Mouse (Mus musculus) liver, embryonic 13.5 days (tissue): ENCODE measurements around the gene Nmb. TPM values are rescaled to one million over a fixed set of nuclear protein-coding genes. Genes with fewer than 3 reads are reported as not detected.
A peak's percentile ranks its signal among the peaks of the same experiment; 100 is the strongest.

Source experiments
- ATAC-seq: fragments of 200-750 bp; cut with Nextera tagmentation; 2 replicates; pipeline ENCODE4 v1.8.0; 2017; ENCODE audit warnings: low read depth, mild to moderate bottlenecking, moderate number of reproducible peaks, moderate library complexity
- DNase-seq: peaks from one replicate; pipeline ENCODE4 v3.0.0; 2022
- H3K27ac ChIP-seq: fragments of 300-500 bp; sonication (generic); 2 replicates; pipeline ENCODE4 v1.5.1; 2015; ENCODE audit warnings: moderate library complexity, mild to moderate bottlenecking, inconsistent platforms
- H3K27me3 ChIP-seq: fragments of 300-500 bp; sonication (generic); 2 replicates; pipeline ENCODE4 v1.6.1; 2015; ENCODE audit warnings: mild to moderate bottlenecking, inconsistent platforms
- H3K36me3 ChIP-seq: fragments of 300-500 bp; sonication (generic); 2 replicates; pipeline ENCODE4 v1.6.1; 2015; ENCODE audit warnings: mild to moderate bottlenecking, inconsistent platforms
- H3K4me1 ChIP-seq: fragments of 300-500 bp; sonication (generic); replicated peaks from 2 replicates; pipeline ENCODE4 v1.6.1; 2015; ENCODE audit warnings: inconsistent platforms
- H3K4me2 ChIP-seq: fragments of 300-500 bp; sonication (generic); 2 replicates; pipeline ENCODE4 v1.6.1; 2015; ENCODE audit warnings: inconsistent platforms, mild to moderate bottlenecking, moderate library complexity
- H3K4me3 ChIP-seq: fragments of 300-500 bp; sonication (generic); replicated peaks from 2 replicates; pipeline ENCODE4 v1.5.1; 2015; ENCODE audit warnings: mild to moderate bottlenecking, inconsistent platforms
- H3K9ac ChIP-seq: fragments of 300-500 bp; sonication (generic); 2 replicates; pipeline ENCODE4 v1.6.1; 2015; ENCODE audit warnings: mild to moderate bottlenecking, inconsistent platforms
- H3K9me3 ChIP-seq: fragments of 300-500 bp; sonication (generic); replicated peaks from 2 replicates; pipeline ENCODE4 v1.6.1; 2016; ENCODE audit warnings: inconsistent platforms
- WGBS: fragments of 180-500 bp; shearing (Covaris S2); methylation state at CpG from one replicate; pipeline ENCODE4 v1.1.7; 2015; ENCODE audit not compliant: insufficient replicate concordance; 5-methylcytosine and 5-hydroxymethylcytosine counted together
- polyA plus RNA-seq: library from polyadenylated mRNA; unstranded; fragments of >200 nt; fragmentation: Nextera tagmentation; extraction: Ambion mirVana; gene quantifications from 2 replicates; pipeline ENCODE4 v1.2.1, GENCODE M21; 2015

The Nmb gene
- polyA plus RNA-seq, 1 experiment from 2014 or later, result 1.5 TPM

GRCm38 (mm10) chr7:80923165-80923564 lies 18.3 kb upstream of the Nmb start:
- WGBS, result 81% methylated on average over 2 of the region's 2 CpGs
- no peaks in the 10 kb centered on the region for H3K9me3 ChIP-seq
- ATAC-seq (no peak), DNase-seq (no peak)
- H3K27me3 ChIP-seq, result no peaks in the 10 kb centered on the region
- H3K4me2 ChIP-seq, result no peak overlapping the region
- no peak overlapping the region for H3K4me3 ChIP-seq
- peaks cover 68% of the 10 kb centered on the region for H3K36me3 ChIP-seq
- H3K27ac ChIP-seq, result no peak overlapping the region
- H3K4me1 ChIP-seq, result peaks cover 21% of the 10 kb centered on the region
- no peak overlapping the region for H3K9ac ChIP-seq

GRCm38 (mm10) chr7:80919647-80920008 lies 14.8 kb upstream of the Nmb start:
- peaks cover 22% of the 10 kb centered on the region for H3K4me1 ChIP-seq

GRCm38 (mm10) chr7:80918982-80919646 lies 14.2 kb upstream of the Nmb start:
- Histone ChIP-seq H3K4me3 (no peak overlapping the region), H3K9me3 (no peaks in the 10 kb centered on the region), H3K4me2 (no peak overlapping the region), H3K4me1 (peaks cover 22% of the 10 kb centered on the region), H3K27ac (no peak overlapping the region; the same call in 1 of the 2 replicates), H3K27me3 (no peaks in the 10 kb centered on the region), H3K36me3 (peaks cover 69% of the 10 kb centered on the region), H3K9ac (no peak overlapping the region)
- peak; percentile 59 for ATAC-seq
- WGBS, result 23% methylated on average over 8 of the region's 8 CpGs
- no peak for DNase-seq

More at GRCm38 (mm10) chr7:80919647-80920008, 14.8 kb upstream of the Nmb start:
- H3K4me3 ChIP-seq, result no peak overlapping the region
- no peak overlapping the region for H3K27ac ChIP-seq
- H3K9me3 ChIP-seq, result no peaks in the 10 kb centered on the region
- ATAC-seq (no peak), DNase-seq (no peak)
- no peaks in the 10 kb centered on the region for H3K27me3 ChIP-seq
- no peak overlapping the region for H3K9ac ChIP-seq
- no peak overlapping the region for H3K4me2 ChIP-seq
- WGBS, result 63% methylated on average over 5 of the region's 5 CpGs
- H3K36me3 ChIP-seq, result peaks cover 69% of the 10 kb centered on the region

DNA sequence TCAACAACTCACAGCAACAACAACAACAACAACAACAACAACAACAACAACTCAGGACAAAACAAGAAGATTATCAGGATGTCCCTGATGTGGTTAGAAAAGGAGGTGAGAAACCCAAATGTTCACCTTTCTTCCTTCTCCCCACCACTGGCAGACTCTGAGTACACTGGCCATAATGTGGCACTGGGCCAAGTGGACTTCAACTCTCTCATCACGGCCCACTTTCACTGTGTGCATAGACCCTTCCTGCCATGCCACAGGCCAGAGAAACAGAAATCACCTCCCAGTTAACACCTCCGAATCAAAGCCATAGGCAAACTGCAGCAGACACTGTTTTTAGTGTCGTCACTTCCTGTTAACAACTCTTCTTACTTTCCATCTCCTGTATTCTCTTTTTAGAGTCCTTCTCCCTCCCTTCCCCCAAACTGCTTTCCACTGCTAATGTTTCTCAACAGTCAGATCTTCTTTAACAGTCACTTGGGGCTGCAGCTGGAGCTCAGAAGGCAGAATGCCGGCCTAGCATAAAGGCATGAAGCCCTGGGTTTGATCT lies 13.1 kb upstream of the Nmb start:
- Histone ChIP-seq H3K4me3 (no peak overlapping the region), H3K9ac (no peak overlapping the region), H3K36me3 (peaks cover 76% of the 10 kb centered on the region), H3K9me3 (no peaks in the 10 kb centered on the region), H3K27me3 (no peaks in the 10 kb centered on the region), H3K4me1 (peaks cover 22% of the 10 kb centered on the region), H3K4me2 (no peak overlapping the region), H3K27ac (no peak overlapping the region)
- ATAC-seq (no peak), DNase-seq (no peak)
- WGBS, result 75% methylated on average over 4 of the region's 4 CpGs

DNA sequence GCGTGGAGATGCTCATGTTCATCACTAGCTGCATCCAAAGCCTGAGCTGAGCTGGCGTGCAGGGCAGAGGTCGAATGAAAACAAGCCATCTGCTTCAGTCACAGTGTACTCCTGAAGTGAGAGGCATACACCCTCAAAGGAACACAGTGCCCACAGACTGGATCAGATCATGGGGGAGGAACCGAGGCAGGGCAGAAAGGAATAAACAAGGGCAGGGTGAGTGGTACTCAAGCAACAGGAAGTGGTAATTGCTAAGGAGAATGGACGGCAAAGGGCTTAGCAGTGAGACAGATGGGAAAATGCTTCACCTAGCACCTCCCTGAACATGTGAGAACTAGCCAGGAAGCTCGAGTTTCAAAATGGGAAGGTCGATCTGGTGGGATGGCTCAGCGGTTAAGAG lies 7.6 kb upstream of the Nmb start:
- Histone ChIP-seq H3K4me1 (no peaks in the 10 kb centered on the region), H3K9me3 (no peaks in the 10 kb centered on the region), H3K9ac (no peak overlapping the region), H3K36me3 (peaks cover 71% of the 10 kb centered on the region), H3K4me2 (no peak overlapping the region), H3K4me3 (no peak overlapping the region), H3K27ac (no peak overlapping the region), H3K27me3 (no peaks in the 10 kb centered on the region)
- ATAC-seq, result no peak
- DNase-seq, result no peak
- 79% methylated on average over 8 of the region's 8 CpGs for WGBS

DNA sequence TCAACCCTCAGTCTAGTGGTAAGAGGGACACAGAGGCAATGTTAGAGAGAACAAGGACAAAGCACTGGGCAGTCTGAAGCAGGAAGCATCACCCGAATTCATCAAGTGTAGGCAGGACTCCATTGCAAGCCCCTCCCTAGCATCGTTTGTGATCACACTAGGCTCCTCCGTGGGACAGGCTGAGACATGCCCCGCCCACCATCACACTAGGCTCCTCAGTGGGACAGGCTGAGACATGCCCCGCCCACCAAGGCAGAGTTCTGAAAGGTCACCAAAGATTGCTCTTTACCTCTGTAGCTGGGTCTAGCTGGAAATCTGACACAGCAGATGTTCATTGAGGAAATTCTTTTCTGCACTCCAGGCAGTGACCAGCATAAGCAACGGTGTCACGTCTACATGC lies 6.2 kb upstream of the Nmb start:
- H3K9me3 ChIP-seq, result no peaks in the 10 kb centered on the region
- no peaks in the 10 kb centered on the region for H3K27me3 ChIP-seq
- H3K9ac ChIP-seq, result no peak overlapping the region
- no peaks in the 10 kb centered on the region for H3K4me1 ChIP-seq
- 64% methylated on average over 7 of the region's 7 CpGs for WGBS
- H3K4me3 ChIP-seq, result no peak overlapping the region
- no peak for ATAC-seq
- peak; percentile 32 for DNase-seq
- H3K36me3 ChIP-seq, result peaks cover 57% of the 10 kb centered on the region
- no peak overlapping the region for H3K27ac ChIP-seq
- no peak overlapping the region for H3K4me2 ChIP-seq

GRCm38 (mm10) chr7:80903625-80904422 lies 1.1 kb downstream of the Nmb start:
- H3K4me2 ChIP-seq, result peak overlapping the region; percentile 88
- no peaks in the 10 kb centered on the region for H3K9me3 ChIP-seq
- 77% methylated on average over 11 of the region's 11 CpGs for WGBS
- no peak overlapping the region for H3K9ac ChIP-seq
- H3K36me3 ChIP-seq, result peaks cover 7% of the 10 kb centered on the region
- H3K4me1 ChIP-seq, result peaks cover 45% of the 10 kb centered on the region
- DNase-seq, result no peak
- H3K27ac ChIP-seq, result no peak overlapping the region
- H3K4me3 ChIP-seq, result no peak overlapping the region
- ATAC-seq, result no peak
- H3K27me3 ChIP-seq, result no peaks in the 10 kb centered on the region

DNA sequence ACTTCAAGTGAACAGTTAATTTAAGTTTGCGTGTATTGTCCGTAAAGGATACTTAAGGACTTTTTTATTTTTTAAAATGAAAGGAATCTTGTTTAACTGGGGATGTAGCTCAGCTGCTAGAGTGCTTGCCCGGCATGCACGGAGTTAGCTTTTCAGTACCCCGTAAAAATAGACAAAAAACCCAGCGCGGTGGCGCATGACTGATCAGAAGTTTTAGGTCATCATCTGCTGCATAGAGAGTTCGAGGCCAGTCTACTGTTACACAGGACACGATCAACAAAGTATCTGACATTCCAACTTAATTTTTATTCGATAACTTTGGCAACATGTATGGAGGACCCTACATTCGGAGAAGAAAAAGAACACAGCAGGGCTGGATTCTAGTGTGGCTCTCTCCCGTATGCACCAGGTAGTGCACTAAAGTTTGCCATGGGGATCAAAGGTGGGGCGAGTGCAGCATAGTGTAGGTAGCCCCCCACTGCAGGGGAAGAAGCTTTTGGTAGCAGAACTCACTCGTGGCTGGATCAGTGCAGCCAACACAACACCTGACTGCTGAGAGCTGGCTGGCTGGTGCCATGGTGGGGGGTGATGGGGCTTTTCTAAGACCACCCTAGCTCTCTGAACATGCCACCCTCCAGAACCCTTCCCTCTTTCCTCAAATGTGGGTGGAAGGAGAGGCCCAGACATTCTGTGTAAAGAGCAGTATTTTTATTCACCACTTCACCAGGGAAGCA lies 3.2 kb downstream of the Nmb start:
- ATAC-seq, result no peak
- Histone ChIP-seq H3K9me3 (no peaks in the 10 kb centered on the region), H3K4me2 (peak overlapping the region; percentile 87), H3K36me3 (peaks cover 28% of the 10 kb centered on the region), H3K4me3 (peak overlapping the region; percentile 79), H3K9ac (peak overlapping the region; percentile 77), H3K27ac (peak overlapping the region; percentile 85), H3K4me1 (peaks cover 56% of the 10 kb centered on the region), H3K27me3 (no peaks in the 10 kb centered on the region)
- no peak for DNase-seq
- WGBS, result 32% methylated on average over 15 of the region's 15 CpGs

DNA sequence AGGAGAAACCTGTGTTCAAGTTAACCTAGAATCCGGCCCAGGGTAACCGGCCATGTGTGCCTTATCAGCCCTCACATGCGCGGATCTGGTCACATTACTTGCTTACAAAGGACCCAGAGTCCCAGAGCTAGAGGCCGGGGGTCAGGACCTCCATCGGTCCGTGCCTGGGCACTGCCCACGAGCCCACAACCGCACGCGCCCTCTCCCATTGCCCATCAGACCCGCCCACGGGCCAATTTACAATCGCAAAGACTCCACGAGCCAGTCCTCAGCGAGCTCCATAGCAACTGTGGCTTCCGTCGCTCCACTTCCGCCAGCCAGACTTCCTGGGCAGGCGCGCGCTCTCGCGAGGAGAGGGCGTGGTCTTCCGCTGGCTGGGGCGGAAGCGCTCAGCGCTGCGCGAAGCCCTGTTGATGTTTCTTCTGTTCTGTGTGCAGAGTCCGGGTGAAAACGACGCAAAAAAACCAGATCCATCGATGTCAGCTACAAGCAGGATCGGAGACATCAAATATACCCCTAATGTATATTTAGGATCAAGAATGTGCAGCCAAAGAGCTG lies 3.9 kb downstream of the Nmb start, which contains the start of gene Wdr73:
TSS of gene Wdr73 (minus strand) at position 326 of the 558 bp plus-strand sequence.
- WGBS, result under 1% methylated on average over 36 of the region's 36 CpGs
- no peaks in the 10 kb centered on the region for H3K27me3 ChIP-seq
- H3K4me3 ChIP-seq, result peak within 1 kb of the TSS; percentile 79
- peaks cover 35% of the 10 kb centered on the region for H3K36me3 ChIP-seq
- peak; percentile 88 for DNase-seq
- peak within 1 kb of the TSS; percentile 87 for H3K4me2 ChIP-seq
- no peaks in the 10 kb centered on the region for H3K9me3 ChIP-seq
- H3K9ac ChIP-seq, result peak within 1 kb of the TSS; percentile 77
- ATAC-seq, result peak; percentile 96
- H3K27ac ChIP-seq, result peak within 1 kb of the TSS; percentile 85
- H3K4me1 ChIP-seq, result peaks cover 56% of the 10 kb centered on the region

DNA sequence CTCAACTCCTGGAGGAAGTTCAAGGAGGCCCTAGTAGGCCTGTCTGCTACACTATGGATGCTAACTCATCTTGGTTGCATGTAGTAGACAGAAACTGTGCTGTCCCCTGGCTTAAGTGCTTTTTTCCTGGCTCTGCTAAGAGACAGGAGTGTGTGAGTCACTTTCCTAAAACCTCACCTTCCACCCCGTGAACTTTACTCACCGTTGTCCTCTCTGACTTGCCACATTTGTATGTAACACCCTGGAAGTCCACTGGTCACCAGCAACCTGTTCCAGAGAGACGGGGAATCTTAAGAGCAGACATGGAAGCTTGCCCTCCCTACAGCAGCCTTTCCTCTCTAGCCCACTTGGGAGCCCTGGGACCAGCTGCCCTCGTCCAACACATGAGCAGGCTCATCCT lies 7.2 kb downstream of the Nmb start:
- 75% methylated on average over 4 of the region's 4 CpGs for WGBS

GRCm38 (mm10) chr7:80897134-80897533 lies 7.7 kb downstream of the Nmb start:
- Histone ChIP-seq H3K27ac (no peak overlapping the region), H3K4me1 (peaks cover 36% of the 10 kb centered on the region), H3K27me3 (no peaks in the 10 kb centered on the region), H3K9ac (no peak overlapping the region), H3K9me3 (no peaks in the 10 kb centered on the region), H3K36me3 (peaks cover 68% of the 10 kb centered on the region), H3K4me3 (no peak overlapping the region), H3K4me2 (no peak overlapping the region)
- WGBS, result 77% methylated on average over 7 of the region's 7 CpGs
- ATAC-seq (no peak), DNase-seq (no peak)

More for the DNA sequence above, 7.2 kb downstream of the Nmb start:
- H3K9me3 ChIP-seq, result no peaks in the 10 kb centered on the region
- no peak overlapping the region for H3K27ac ChIP-seq
- 0 out of 2 replicates have a peak overlapping the region, but pooled peaks have one; percentile 4 for H3K9ac ChIP-seq
- peaks cover 39% of the 10 kb centered on the region for H3K4me1 ChIP-seq
- no peak overlapping the region for H3K4me2 ChIP-seq
- ATAC-seq, result no peak
- H3K36me3 ChIP-seq, result peaks cover 62% of the 10 kb centered on the region
- DNase-seq, result no peak
- H3K27me3 ChIP-seq, result no peaks in the 10 kb centered on the region
- H3K4me3 ChIP-seq, result no peak overlapping the region
